Mouse (Mus musculus): Measurements from ENCODE around the gene Rnpepl1.

Gene Rnpepl1

GRCm38 (mm10) chr1:92910239-92910885 is at the start of gene Rnpepl1:
Gene Rnpepl1 (plus strand): TSS chr1:92910783.
- peak; percentile 64 to 73 for DNase-seq (ENCODE audit: low spot score in 2 of 2)

- no peak for DNase-seq (ENCODE audit: low spot score in 2 of 2)
These were observed 49.1 kb upstream of the Rnpepl1 start for GRCm38 (mm10) chr1:92861503-92861902.

GRCm38 (mm10) chr1:92863268-92863667 is 47.3 kb upstream of the Rnpepl1 start:
- no peak for DNase-seq (ENCODE audit: low spot score in 2 of 2)

- DNase-seq (ENCODE audit: low spot score in 2 of 2): no peak
These were observed 44.4 kb upstream of the Rnpepl1 start for GRCm38 (mm10) chr1:92866170-92866569.

GRCm38 (mm10) chr1:92869985-92870384 is 40.6 kb upstream of the Rnpepl1 start:
- DNase-seq (ENCODE audit: low spot score in 2 of 2): no peak

GRCm38 (mm10) chr1:92872666-92873065 is 37.9 kb upstream of the Rnpepl1 start:
- no peak for DNase-seq (ENCODE audit: low spot score in 2 of 2)

GRCm38 (mm10) chr1:92874011-92874410 is 36.6 kb upstream of the Rnpepl1 start:
- DNase-seq (ENCODE audit: low spot score in 2 of 2): no peak

GRCm38 (mm10) chr1:92875360-92876111 is 35.0 kb upstream of the Rnpepl1 start:
- no peak for DNase-seq (ENCODE audit: low spot score in 2 of 2)

- no peak for DNase-seq (ENCODE audit: low spot score in 2 of 2)
These were observed 33.1 kb upstream of the Rnpepl1 start for GRCm38 (mm10) chr1:92877431-92877978.

- no peak for DNase-seq (ENCODE audit: low spot score in 2 of 2)
These were observed 32.4 kb upstream of the Rnpepl1 start for GRCm38 (mm10) chr1:92878066-92878741.

GRCm38 (mm10) chr1:92879266-92879665 is 31.3 kb upstream of the Rnpepl1 start:
- DNase-seq (ENCODE audit: low spot score in 2 of 2): no peak

- no peak for DNase-seq (ENCODE audit: low spot score in 2 of 2)
These were observed 30.5 kb upstream of the Rnpepl1 start for GRCm38 (mm10) chr1:92880101-92880500.

GRCm38 (mm10) chr1:92881982-92882381 is 28.6 kb upstream of the Rnpepl1 start:
- no peak for DNase-seq (ENCODE audit: low spot score in 2 of 2)

- DNase-seq (ENCODE audit: low spot score in 2 of 2): no peak
These were observed 21.5 kb upstream of the Rnpepl1 start for GRCm38 (mm10) chr1:92888901-92889655.

GRCm38 (mm10) chr1:92892791-92893190 is 17.8 kb upstream of the Rnpepl1 start:
- no peak for DNase-seq (ENCODE audit: low spot score in 2 of 2)

GRCm38 (mm10) chr1:92893896-92894295 is 16.7 kb upstream of the Rnpepl1 start:
- DNase-seq (ENCODE audit: low spot score in 2 of 2): no peak

- DNase-seq (ENCODE audit: low spot score in 2 of 2): peak; percentile 27 to 50
These were observed 15.5 kb upstream of the Rnpepl1 start for GRCm38 (mm10) chr1:92895089-92895488.

GRCm38 (mm10) chr1:92902786-92903185 is 7.8 kb upstream of the Rnpepl1 start, which contains the start of gene Ankmy1:
Gene Ankmy1 (minus strand): TSS chr1:92902906.
- DNase-seq (ENCODE audit: low spot score in 2 of 2): no peak

GRCm38 (mm10) chr1:92903627-92904026 is 7.0 kb upstream of the Rnpepl1 start:
- DNase-seq (ENCODE audit: low spot score in 2 of 2): no peak

GRCm38 (mm10) chr1:92905703-92906310 is 4.8 kb upstream of the Rnpepl1 start:
- DNase-seq (ENCODE audit: low spot score in 2 of 2): no peak
